Mouse (Mus musculus) spleen, adult 2 months (tissue): Measurements from ENCODE around the gene Stpg3.

Experiments used
- CTCF ChIP-seq: fragments of 200-500 bp; IDR thresholded peaks from 2 replicates; pipeline ENCODE4 v1.5.1; 2011; ENCODE audit warnings: mild to moderate bottlenecking, inconsistent platforms; ENCODE audit not compliant: insufficient read depth, insufficient read length, insufficient replicate concordance; ENCODE audit errors: extremely low read depth
- POLR2A ChIP-seq: fragments of 200-500 bp; IDR thresholded peaks from 2 replicates; pipeline ENCODE4 v1.6.1; 2011; ENCODE audit warnings: low read depth, low read length, inconsistent platforms

- TF ChIP-seq CTCF (no peak), POLR2A (no peak)
These were observed 26.4 kb upstream of the Stpg3 start for GRCm38 (mm10) chr2:25240723-25241437.
